Mouse (Mus musculus) embryonic stem cell, embryonic (primary cell): ENCODE measurements around the gene Ptgis.

ENCODE experiments used
- CTCF ChIA-PET, 4 experiments: fragments of 300-600 bp in 2 of 4; fragments of 350-600 bp in 2 of 4; sonication (Branson Sonifier 250); formaldehyde crosslinking; loops; one replicate each; lab custom pipeline; 2022; ENCODE audit warnings: inconsistent platforms in 2 of 4; lab: Charles Lee
- POLR2A ChIA-PET, 4 experiments: fragments of 300-600 bp in 2 of 4; fragments of 350-600 bp in 2 of 4; sonication (Branson Sonifier 250); formaldehyde crosslinking; loops; one replicate each; lab custom pipeline; 2022; ENCODE audit warnings: antibody characterized with exemption in 4 of 4, inconsistent platforms in 1 of 4; lab: Charles Lee

Ptgis gene

DNA sequence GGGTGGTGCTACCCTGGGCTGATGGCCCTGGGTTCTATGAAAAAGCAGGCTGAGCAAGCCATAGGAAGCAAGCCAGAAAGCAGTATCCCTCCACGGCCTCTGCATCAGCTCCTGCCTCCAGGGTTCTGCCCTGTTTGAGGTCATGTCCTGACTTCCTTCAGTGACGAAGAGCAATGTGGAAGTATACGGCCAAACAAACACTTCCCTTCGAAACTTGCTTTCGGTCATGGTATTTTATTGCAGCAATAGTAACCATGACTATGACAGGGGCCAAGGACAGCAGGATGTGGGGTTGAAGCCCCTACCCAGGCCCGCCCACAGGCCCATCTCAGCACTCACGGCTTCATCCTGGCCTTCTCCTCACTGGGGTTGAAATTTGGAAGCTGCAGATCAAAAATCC is 15.5 kb downstream of the Ptgis start:
- ChIA-PET POLR2A (interaction anchor here in 2 of 4 experiments (0.7 to 1.3 kb wide), 4 partner anchors 23 to 791 kb away, joined by 3 to 4 read pairs (median 4); partner anchors contain the start of gene Znfx1 (in 1 of the 2)), CTCF (interaction anchor here in 2 of 4 experiments (1.1 to 6.1 kb wide), 6 partner anchors 12 to 53 kb away, joined by 3 to 148 read pairs (median 3); no protein-coding TSS in a partner anchor)

- ChIA-PET POLR2A (interaction anchor here in 2 of 4 experiments (0.6 to 5.0 kb wide), 6 partner anchors 12 to 790 kb away, joined by 3 to 28 read pairs (median 8); no protein-coding TSS in a partner anchor), CTCF (interaction anchor here in 3 of 4 experiments (1.0 to 6.1 kb wide), 9 partner anchors 11 to 194 kb away, joined by 3 to 148 read pairs (median 5); no protein-coding TSS in a partner anchor)
Measured at GRCm38 (mm10) chr2:167224194-167224593, 16.2 kb downstream of the Ptgis start.

DNA sequence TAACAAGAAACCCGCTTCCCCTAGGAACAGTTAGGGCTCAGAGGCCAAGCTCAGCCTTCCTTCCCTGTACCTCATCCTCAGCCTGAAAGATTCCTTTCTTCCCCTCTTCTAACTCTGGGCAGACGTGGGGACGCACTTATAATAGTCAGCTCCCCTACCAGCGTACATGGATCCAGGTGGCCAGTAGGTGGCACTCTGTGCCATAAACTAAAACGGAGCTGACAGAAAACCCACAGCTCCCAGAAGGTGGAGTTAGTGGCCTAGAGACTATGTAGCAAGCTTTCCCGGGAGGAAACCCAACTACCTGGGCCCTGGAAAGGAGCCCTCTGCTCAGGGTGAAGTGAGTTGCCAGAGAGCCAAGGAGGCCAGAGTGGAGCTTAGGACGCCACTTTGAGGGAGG is 18.3 kb downstream of the Ptgis start:
- POLR2A ChIA-PET, result interaction anchor here (0.6 to 6.3 kb wide), 71 partner anchors 8 to 429 kb away, joined by 3 to 75 read pairs (median 4); partner anchors contain the start of genes Slc9a8 (in 3 of the 4), Znfx1 (in 3 of the 4), B4galt5 (in 1 of the 4) and Stau1 (in 1 of the 4)
- CTCF ChIA-PET, result interaction anchor here (0.5 to 6.1 kb wide), 128 partner anchors 8 to 673 kb away, joined by 3 to 148 read pairs (median 4); partner anchors contain the start of genes Ddx27 (in 1 of the 4), Kcnb1 (in 1 of the 4), Prex1 (in 1 of the 4) and Ptgis (in 1 of the 4)

DNA sequence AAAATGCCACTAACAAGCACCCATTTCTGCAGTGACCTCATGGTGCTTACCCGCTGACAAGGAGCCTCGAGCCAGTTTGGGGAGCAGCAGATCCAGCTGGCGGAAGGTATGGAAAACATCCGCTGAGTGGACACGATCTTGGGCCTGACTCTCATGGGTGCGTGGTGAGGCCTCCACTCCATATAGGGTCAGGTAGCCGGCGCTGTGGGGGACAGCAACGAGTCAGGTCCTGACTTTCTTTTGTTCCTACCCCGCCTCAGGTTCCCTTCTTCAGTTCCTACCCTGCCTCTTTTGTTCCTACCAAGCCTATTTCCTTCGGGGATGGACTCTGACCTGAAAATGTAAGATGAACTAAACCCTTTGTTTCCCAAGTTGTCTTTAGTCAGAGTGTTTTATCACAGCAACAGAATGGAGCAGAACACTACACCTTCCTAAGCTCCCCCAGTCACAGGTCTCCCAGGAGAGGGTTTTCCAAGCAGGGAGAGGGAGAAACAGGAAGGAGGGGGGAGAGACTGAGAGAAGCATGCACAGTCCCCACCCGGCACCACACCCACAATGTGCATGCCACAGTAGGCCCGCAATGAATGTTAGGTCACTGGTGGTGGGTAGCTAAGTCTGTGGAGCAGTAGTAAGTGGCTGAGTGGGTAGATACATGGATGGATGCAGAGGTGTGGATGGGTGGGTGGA is 19.1 kb downstream of the Ptgis start:
- ChIA-PET CTCF (interaction anchor here (0.5 to 6.1 kb wide), 99 partner anchors 8 to 674 kb away, joined by 3 to 148 read pairs (median 4); partner anchors contain the start of genes Ddx27 (in 1 of the 4), Kcnb1 (in 1 of the 4), Slc9a8 (in 1 of the 4) and Stau1 (in 1 of the 4)), POLR2A (interaction anchor here (0.6 to 6.3 kb wide), 90 partner anchors 8 to 298 kb away, joined by 3 to 75 read pairs (median 4); partner anchors contain the start of genes Slc9a8 (in 3 of the 4), Ddx27 (in 2 of the 4), Znfx1 (in 2 of the 4) and B4galt5 (in 1 of the 4))

GRCm38 (mm10) chr2:167220736-167221135 is 19.7 kb downstream of the Ptgis start:
- POLR2A ChIA-PET, result interaction anchor here (0.6 to 6.3 kb wide), 64 partner anchors 9 to 282 kb away, joined by 3 to 75 read pairs (median 5); partner anchors contain the start of genes Ddx27 (in 2 of the 4), Slc9a8 (in 2 of the 4) and Znfx1 (in 2 of the 4)
- CTCF ChIA-PET, result interaction anchor here (0.6 to 6.1 kb wide), 33 partner anchors 8 to 320 kb away, joined by 3 to 148 read pairs (median 5); partner anchors contain the start of gene Ddx27 (in 1 of the 4)

GRCm38 (mm10) chr2:167219154-167219775 is 21.1 kb downstream of the Ptgis start:
- POLR2A ChIA-PET, result interaction anchor here (0.6 to 6.3 kb wide), 32 partner anchors 9 to 205 kb away, joined by 3 to 75 read pairs (median 6); partner anchors contain the start of gene Znfx1 (in 1 of the 4)
- CTCF ChIA-PET, result interaction anchor here (0.6 to 6.1 kb wide), 26 partner anchors 18 to 330 kb away, joined by 3 to 148 read pairs (median 5); partner anchors contain the start of genes B4galt5 (in 1 of the 4) and Ddx27 (in 1 of the 4)

- ChIA-PET POLR2A (interaction anchor here in 3 of 4 experiments (0.6 to 2.1 kb wide), 14 partner anchors 8 to 149 kb away, joined by 3 to 16 read pairs (median 4); no protein-coding TSS in a partner anchor), CTCF (interaction anchor here (0.8 to 4.0 kb wide), 14 partner anchors 8 to 318 kb away, joined by 3 to 30 read pairs (median 6); no protein-coding TSS in a partner anchor)
Measured at GRCm38 (mm10) chr2:167213666-167214065, 26.7 kb downstream of the Ptgis start.

GRCm38 (mm10) chr2:167213076-167213475 is 27.3 kb downstream of the Ptgis start:
- CTCF ChIA-PET, result interaction anchor here (0.5 to 4.0 kb wide), 46 partner anchors 9 to 676 kb away, joined by 3 to 30 read pairs (median 4); partner anchors contain the start of gene Znfx1 (in 1 of the 4)
- POLR2A ChIA-PET, result interaction anchor here in 3 of 4 experiments (0.6 to 3.5 kb wide), 23 partner anchors 8 to 174 kb away, joined by 3 to 17 read pairs (median 4); no protein-coding TSS in a partner anchor

GRCm38 (mm10) chr2:167212551-167212950 is 27.9 kb downstream of the Ptgis start:
- ChIA-PET CTCF (interaction anchor here (0.5 to 4.0 kb wide), 45 partner anchors 9 to 677 kb away, joined by 3 to 30 read pairs (median 4); partner anchors contain the start of gene Znfx1 (in 1 of the 4)), POLR2A (interaction anchor here in 3 of 4 experiments (0.6 to 3.5 kb wide), 23 partner anchors 9 to 173 kb away, joined by 3 to 17 read pairs (median 4); no protein-coding TSS in a partner anchor)

GRCm38 (mm10) chr2:167212089-167212488 is 28.3 kb downstream of the Ptgis start:
- ChIA-PET POLR2A (interaction anchor here in 3 of 4 experiments (0.8 to 3.5 kb wide), 12 partner anchors 9 to 145 kb away, joined by 3 to 17 read pairs (median 6); no protein-coding TSS in a partner anchor), CTCF (interaction anchor here (0.9 to 4.0 kb wide), 10 partner anchors 9 to 140 kb away, joined by 3 to 30 read pairs (median 6); no protein-coding TSS in a partner anchor)

DNA sequence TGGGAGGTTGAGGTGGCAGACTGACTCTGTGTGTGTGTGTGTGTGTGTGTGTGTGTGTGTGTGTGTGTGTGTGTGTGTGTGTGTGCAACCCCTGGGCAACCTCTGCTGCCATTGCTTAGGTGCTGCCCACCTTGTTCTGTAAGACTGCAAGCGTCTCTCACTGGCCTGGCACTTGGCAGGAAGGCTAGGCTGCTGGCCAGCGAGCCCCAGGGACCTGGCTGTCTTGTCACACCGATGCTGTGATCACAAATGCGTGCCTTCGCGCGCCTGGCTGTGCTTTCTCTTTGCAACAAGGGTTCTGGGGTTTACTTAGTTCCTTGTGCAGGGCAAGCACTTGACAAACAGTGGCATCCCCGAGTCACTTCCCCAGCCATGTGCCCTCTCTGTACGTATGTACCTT is 30.5 kb downstream of the Ptgis start:
- CTCF ChIA-PET, result interaction anchor here in 1 of 4 experiments (1.1 to 4.0 kb wide), 5 partner anchors 8 to 219 kb away, joined by 3 to 30 read pairs (median 3); no protein-coding TSS in a partner anchor
- POLR2A ChIA-PET, result interaction anchor here in 2 of 4 experiments (1.1 to 3.5 kb wide), 12 partner anchors 10 to 195 kb away, joined by 3 to 17 read pairs (median 3); partner anchors contain the start of genes Znfx1 (in 2 of the 2) and Ddx27 (in 1 of the 2)

- CTCF ChIA-PET, result interaction anchor here in 3 of 4 experiments (0.6 to 1.9 kb wide), 5 partner anchors 13 to 137 kb away, joined by 3 to 4 read pairs (median 4); no protein-coding TSS in a partner anchor
- POLR2A ChIA-PET, result interaction anchor here in 2 of 4 experiments (0.6 to 2.5 kb wide), 6 partner anchors 11 to 141 kb away, joined by 3 to 12 read pairs (median 4); no protein-coding TSS in a partner anchor
Measured at GRCm38 (mm10) chr2:167208984-167209383, 31.4 kb downstream of the Ptgis start.

DNA sequence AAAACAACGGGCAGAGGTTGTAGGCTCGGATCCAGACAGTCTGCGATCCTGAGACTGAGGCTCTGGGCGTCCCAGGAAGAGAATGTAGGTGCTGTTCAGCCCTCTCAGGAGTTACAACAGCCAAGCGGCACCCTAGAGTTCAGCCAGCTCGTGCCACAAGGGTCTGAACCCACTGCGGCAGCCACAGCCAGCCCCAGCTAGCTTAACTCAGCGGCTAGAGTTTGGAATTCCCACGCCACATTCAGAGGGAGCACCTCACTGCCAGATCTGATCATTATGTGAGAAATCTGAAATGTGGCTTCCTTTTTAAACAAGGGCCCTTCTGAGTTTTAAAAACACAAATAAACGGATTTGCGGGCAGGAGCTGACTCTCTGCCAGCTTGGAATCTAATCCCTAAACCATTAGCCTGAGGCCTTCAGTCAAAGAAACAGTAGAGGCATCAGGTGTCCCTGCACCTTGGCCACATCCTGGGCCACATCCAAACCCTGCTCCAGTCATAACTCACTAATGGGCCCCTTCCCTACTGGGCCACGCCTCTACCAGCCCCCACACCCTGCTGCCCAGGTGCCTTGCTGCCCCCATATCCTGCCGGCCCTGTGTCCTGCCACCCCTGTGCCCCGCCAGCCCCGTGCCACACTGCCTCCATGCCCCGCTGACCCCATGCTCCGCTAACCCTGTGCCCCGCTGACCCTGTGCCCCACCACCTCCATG is 34.3 kb downstream of the Ptgis start:
- POLR2A ChIA-PET, result interaction anchor here in 2 of 4 experiments (1.1 to 3.3 kb wide), 7 partner anchors 14 to 139 kb away, joined by 3 to 17 read pairs (median 6); no protein-coding TSS in a partner anchor
- CTCF ChIA-PET, result interaction anchor here in 3 of 4 experiments (0.5 to 1.9 kb wide), 7 partner anchors 15 to 328 kb away, joined by 3 to 7 read pairs (median 4); no protein-coding TSS in a partner anchor

DNA sequence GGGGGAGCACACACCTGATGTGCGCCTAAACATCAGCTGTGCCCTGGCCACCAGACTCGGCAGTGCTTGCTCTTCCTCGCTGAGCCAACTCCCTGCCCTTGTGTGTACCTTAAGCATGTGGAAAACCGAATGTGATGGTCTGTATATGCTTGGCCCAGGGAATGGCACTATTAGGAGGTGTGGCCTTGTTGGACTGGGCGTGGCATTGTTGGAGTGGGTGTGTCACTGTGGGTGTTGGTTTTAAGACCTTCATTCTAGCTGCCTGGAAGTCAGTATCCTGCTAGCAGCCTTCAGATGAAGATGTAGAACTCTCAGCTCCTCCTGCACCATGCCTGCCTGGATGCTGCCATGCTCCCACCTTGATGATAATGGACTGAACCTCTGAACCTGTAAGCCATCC is 35.7 kb downstream of the Ptgis start:
- CTCF ChIA-PET, result interaction anchor here in 2 of 4 experiments (0.6 to 2.9 kb wide), 5 partner anchors 8 to 1421 kb away, joined by 3 to 9 read pairs (median 6); no protein-coding TSS in a partner anchor
- POLR2A ChIA-PET, result interaction anchor here in 2 of 4 experiments (0.6 to 3.3 kb wide), 12 partner anchors 8 to 133 kb away, joined by 3 to 17 read pairs (median 4); no protein-coding TSS in a partner anchor

DNA sequence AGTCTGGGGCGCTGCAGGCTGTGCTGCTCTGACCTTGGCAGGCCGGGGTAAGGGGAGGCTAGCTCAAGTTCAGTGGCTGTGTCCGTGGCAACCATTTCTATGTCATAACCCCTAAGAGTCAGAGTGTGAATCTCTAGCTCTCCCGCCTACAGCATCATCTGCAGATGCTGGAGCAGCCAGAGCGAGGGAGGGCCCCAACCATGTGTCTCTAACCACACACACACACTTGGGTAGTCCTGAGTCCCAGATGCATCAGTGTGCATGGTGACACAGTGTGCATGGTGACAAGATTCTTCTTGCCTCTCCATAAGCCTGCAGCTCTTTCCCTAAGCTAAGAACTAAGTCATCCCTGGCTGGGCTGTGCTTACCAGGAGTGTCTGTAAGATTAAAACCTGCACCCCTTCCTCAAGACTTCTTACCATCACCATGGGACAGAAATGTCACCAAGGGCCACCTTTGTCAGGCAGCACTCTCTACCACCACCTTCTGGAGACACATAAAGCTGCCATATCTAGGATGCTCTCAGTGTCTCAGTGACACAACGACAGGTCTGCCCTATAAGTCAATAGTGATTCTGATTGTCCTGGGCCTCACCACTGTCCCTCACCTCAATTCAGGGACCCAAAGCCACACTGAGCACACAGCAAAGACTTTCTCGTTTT is 36.8 kb downstream of the Ptgis start:
- ChIA-PET CTCF (interaction anchor here (0.5 to 2.9 kb wide), 12 partner anchors 9 to 132 kb away, joined by 3 to 17 read pairs (median 4); no protein-coding TSS in a partner anchor), POLR2A (interaction anchor here (0.5 to 2.1 kb wide), 15 partner anchors 9 to 1381 kb away, joined by 3 to 5 read pairs (median 3); partner anchors contain the start of gene Znfx1 (in 1 of the 4))
